Mouse (Mus musculus) liver, embryonic 16.5 days (tissue): ENCODE measurements around the gene Cyp1a2. TPM values are rescaled to one million over a fixed set of nuclear protein-coding genes. Genes with fewer than 3 reads are reported as not detected.

ENCODE experiments used
- ATAC-seq: fragments of 200-750 bp; cut with Nextera tagmentation; 2 replicates; pipeline ENCODE4 v1.8.0; 2017; ENCODE audit warnings: low read depth, mild to moderate bottlenecking, moderate number of reproducible peaks, moderate library complexity
- H3K27ac ChIP-seq: fragments of 300-500 bp; sonication (generic); 2 replicates; pipeline ENCODE4 v1.5.1; 2014; ENCODE audit warnings: mild to moderate bottlenecking, low read length
- H3K27me3 ChIP-seq: fragments of 300-500 bp; sonication (generic); 2 replicates; pipeline ENCODE4 v1.6.1; 2014; ENCODE audit warnings: low read depth, low read length, mixed read lengths; ENCODE audit not compliant: control insufficient read depth, insufficient read depth
- H3K36me3 ChIP-seq: fragments of 300-500 bp; sonication (generic); 2 replicates; pipeline ENCODE4 v1.6.1; 2014; ENCODE audit warnings: mild to moderate bottlenecking; ENCODE audit not compliant: control insufficient read depth, insufficient read depth
- H3K4me1 ChIP-seq: fragments of 300-500 bp; sonication (generic); 2 replicates; pipeline ENCODE4 v1.6.1; 2014; ENCODE audit warnings: low read depth, low read length, mixed read lengths; ENCODE audit not compliant: control insufficient read depth
- H3K4me2 ChIP-seq: fragments of 300-500 bp; sonication (generic); 2 replicates; pipeline ENCODE4 v1.6.1; 2014; ENCODE audit warnings: low read depth, low read length, mixed read lengths
- H3K4me3 ChIP-seq: fragments of 300-500 bp; sonication (generic); 2 replicates; pipeline ENCODE4 v1.5.1; 2014; ENCODE audit warnings: low read depth, mild to moderate bottlenecking, low read length
- H3K9ac ChIP-seq: fragments of 300-500 bp; sonication (generic); 2 replicates; pipeline ENCODE4 v1.6.1; 2014; ENCODE audit warnings: low read depth, low read length
- H3K9me3 ChIP-seq: fragments of 300-500 bp; sonication (generic); replicated peaks from 2 replicates; pipeline ENCODE4 v1.6.1; 2016; ENCODE audit warnings: low read length; ENCODE audit not compliant: control insufficient read depth
- WGBS: fragments of 180-500 bp; shearing (Covaris S2); extraction: QIAGEN DNeasy Blood & Tissue Kit; methylation state at CpG from one replicate; pipeline ENCODE4 v1.1.7; 2014; ENCODE audit not compliant: insufficient replicate concordance; 5-methylcytosine and 5-hydroxymethylcytosine counted together
- polyA plus RNA-seq: library from polyadenylated mRNA; unstranded; fragments of >200 nt; fragmentation: Nextera tagmentation; extraction: Ambion mirVana; gene quantifications from 2 replicates; pipeline ENCODE4 v1.2.1, GENCODE M21; 2015

Cyp1a2 gene
- polyA plus RNA-seq, 1 experiment from 2014 or later, result 0.12 TPM

GRCm38 (mm10) chr9:57667817-57668216 is 15.7 kb downstream of the Cyp1a2 start:
- no peaks in the 10 kb centered on the region for H3K9me3 ChIP-seq
- H3K27me3 ChIP-seq, result no peaks in the 10 kb centered on the region
- no peak for ATAC-seq
- no peaks in the 10 kb centered on the region for H3K36me3 ChIP-seq
- no peak overlapping the region for H3K9ac ChIP-seq
- 42% methylated on average over 11 of the region's 11 CpGs for WGBS
- peaks cover 6% of the 10 kb centered on the region for H3K4me1 ChIP-seq
- no peak overlapping the region for H3K27ac ChIP-seq
- no peak overlapping the region for H3K4me3 ChIP-seq
- H3K4me2 ChIP-seq, result no peak overlapping the region

- peaks cover 6% of the 10 kb centered on the region for H3K4me1 ChIP-seq
- H3K4me3 ChIP-seq, result no peak overlapping the region
- H3K9me3 ChIP-seq, result no peaks in the 10 kb centered on the region
- H3K36me3 ChIP-seq, result no peaks in the 10 kb centered on the region
- H3K9ac ChIP-seq, result no peak overlapping the region
- H3K27me3 ChIP-seq, result no peaks in the 10 kb centered on the region
- no peak for ATAC-seq
- no peak overlapping the region for H3K27ac ChIP-seq
- no peak overlapping the region for H3K4me2 ChIP-seq
- 53% methylated on average over 3 of the region's 3 CpGs for WGBS
Measured at GRCm38 (mm10) chr9:57667136-57667535, 16.4 kb downstream of the Cyp1a2 start.

- H3K9me3 ChIP-seq, result no peaks in the 10 kb centered on the region
- no peak for ATAC-seq
- H3K27ac ChIP-seq, result no peak overlapping the region
- H3K4me3 ChIP-seq, result no peak overlapping the region
- H3K36me3 ChIP-seq, result no peaks in the 10 kb centered on the region
- H3K9ac ChIP-seq, result no peak overlapping the region
- H3K27me3 ChIP-seq, result no peaks in the 10 kb centered on the region
- peaks cover 7% of the 10 kb centered on the region for H3K4me1 ChIP-seq
- no peak overlapping the region for H3K4me2 ChIP-seq
- WGBS, result 60% methylated on average over 8 of the region's 8 CpGs
Measured at GRCm38 (mm10) chr9:57666536-57666935, 17.0 kb downstream of the Cyp1a2 start.

GRCm38 (mm10) chr9:57664616-57665015 is 18.9 kb downstream of the Cyp1a2 start:
- no peak overlapping the region for H3K9ac ChIP-seq

GRCm38 (mm10) chr9:57661552-57661951 is 22.0 kb downstream of the Cyp1a2 start:
- Histone ChIP-seq H3K36me3 (no peaks in the 10 kb centered on the region), H3K27ac (no peak overlapping the region), H3K4me2 (no peak overlapping the region), H3K4me1 (peaks cover 15% of the 10 kb centered on the region), H3K9ac (no peak overlapping the region), H3K4me3 (no peak overlapping the region), H3K9me3 (no peaks in the 10 kb centered on the region), H3K27me3 (no peaks in the 10 kb centered on the region; the same call in 1 of the 2 replicates)
- no peak for ATAC-seq
- WGBS, result 33% methylated on average over 3 of the region's 3 CpGs

More at GRCm38 (mm10) chr9:57664616-57665015, 18.9 kb downstream of the Cyp1a2 start:
- H3K4me2 ChIP-seq, result no peak overlapping the region
- peak; percentile 50 for ATAC-seq
- no peak overlapping the region for H3K27ac ChIP-seq
- H3K4me3 ChIP-seq, result no peak overlapping the region
- H3K4me1 ChIP-seq, result peaks cover 22% of the 10 kb centered on the region
- no peaks in the 10 kb centered on the region for H3K9me3 ChIP-seq
- no peaks in the 10 kb centered on the region for H3K27me3 ChIP-seq
- 51% methylated on average over 7 of the region's 7 CpGs for WGBS
- H3K36me3 ChIP-seq, result no peaks in the 10 kb centered on the region

- H3K36me3 ChIP-seq, result no peaks in the 10 kb centered on the region
- 0 out of 2 replicates have a peak overlapping the region, but pooled peaks have one; percentile 7 for H3K9ac ChIP-seq
- ATAC-seq, result peak; percentile 80
- H3K4me1 ChIP-seq, result peaks cover 21% of the 10 kb centered on the region
- peak overlapping the region; percentile 43; the same call in 1 of the 2 replicates for H3K27ac ChIP-seq
- 25% methylated on average over 6 of the region's 6 CpGs for WGBS
- H3K9me3 ChIP-seq, result no peaks in the 10 kb centered on the region
- no peak overlapping the region; the same call in 1 of the 2 replicates for H3K4me2 ChIP-seq
- no peak overlapping the region for H3K4me3 ChIP-seq
- H3K27me3 ChIP-seq, result no peaks in the 10 kb centered on the region; the same call in 1 of the 2 replicates
Measured at GRCm38 (mm10) chr9:57660501-57660900, 23.0 kb downstream of the Cyp1a2 start.

GRCm38 (mm10) chr9:57659774-57660173 is 23.7 kb downstream of the Cyp1a2 start:
- H3K27me3 ChIP-seq, result no peaks in the 10 kb centered on the region; the same call in 1 of the 2 replicates
- WGBS, result 15% methylated on average over 4 of the region's 4 CpGs
- peaks cover 21% of the 10 kb centered on the region for H3K4me1 ChIP-seq
- H3K9me3 ChIP-seq, result no peaks in the 10 kb centered on the region
- no peak overlapping the region for H3K4me2 ChIP-seq
- no peak overlapping the region for H3K27ac ChIP-seq
- no peak overlapping the region for H3K4me3 ChIP-seq
- H3K36me3 ChIP-seq, result no peaks in the 10 kb centered on the region
- ATAC-seq, result peak; percentile 66
- no peak overlapping the region for H3K9ac ChIP-seq

GRCm38 (mm10) chr9:57658970-57659369 is 24.5 kb downstream of the Cyp1a2 start:
- WGBS, result 67% methylated on average over 4 of the region's 4 CpGs
- no peaks in the 10 kb centered on the region; the same call in 1 of the 2 replicates for H3K27me3 ChIP-seq
- ATAC-seq, result no peak
- peaks cover 21% of the 10 kb centered on the region for H3K4me1 ChIP-seq
- H3K4me3 ChIP-seq, result no peak overlapping the region
- H3K27ac ChIP-seq, result no peak overlapping the region
- no peak overlapping the region for H3K9ac ChIP-seq
- no peaks in the 10 kb centered on the region for H3K36me3 ChIP-seq
- H3K9me3 ChIP-seq, result no peaks in the 10 kb centered on the region
- no peak overlapping the region for H3K4me2 ChIP-seq

- no peaks in the 10 kb centered on the region; the same call in 1 of the 2 replicates for H3K27me3 ChIP-seq
- 34% methylated on average over 4 of the region's 4 CpGs for WGBS
Measured at GRCm38 (mm10) chr9:57657843-57658242, 25.7 kb downstream of the Cyp1a2 start.

More at GRCm38 (mm10) chr9:57657843-57658242, 25.7 kb downstream of the Cyp1a2 start:
- H3K4me2 ChIP-seq, result no peak overlapping the region
- H3K4me1 ChIP-seq, result peaks cover 21% of the 10 kb centered on the region
- H3K36me3 ChIP-seq, result no peaks in the 10 kb centered on the region
- no peaks in the 10 kb centered on the region for H3K9me3 ChIP-seq
- H3K27ac ChIP-seq, result no peak overlapping the region
- ATAC-seq, result no peak
- no peak overlapping the region for H3K4me3 ChIP-seq
- no peak overlapping the region for H3K9ac ChIP-seq
